Mouse (Mus musculus) thymus, adult 2 months (tissue): ENCODE results near the gene Ppil2.

ENCODE experiments used
- CTCF ChIP-seq: fragments of 200-500 bp; IDR thresholded peaks from 2 replicates; pipeline ENCODE4 v1.5.1; 2012; ENCODE audit warnings: mild to moderate bottlenecking, control low read depth, low read length, moderate library complexity, borderline replicate concordance; ENCODE audit not compliant: control insufficient read depth, poor library complexity, insufficient read depth; ENCODE audit errors: extremely low read depth
- POLR2A ChIP-seq: fragments of 200-500 bp; IDR thresholded peaks from 2 replicates; pipeline ENCODE4 v1.6.1; 2012; ENCODE audit warnings: mild to moderate bottlenecking, low read length, control low read depth, moderate library complexity; ENCODE audit not compliant: control insufficient read depth, poor library complexity, insufficient read depth; ENCODE audit errors: extremely low read depth

GRCm38 (mm10) chr16:17055584-17055983 lies 55.5 kb downstream of the Ppil2 start:
- TF ChIP-seq CTCF, result no peak
- TF ChIP-seq POLR2A, result no peak
